Mouse (Mus musculus) 3134 (cell line): Measurements from ENCODE around the gene Srd5a3.

Experiments
- DNase-seq: peaks from one replicate; pipeline ENCODE4 v3.0.0-alpha.2; 2011; ENCODE audit warnings: low spot score; ENCODE audit not compliant: insufficient read length; ENCODE audit errors: extremely low read depth

Srd5a3 gene

DNA sequence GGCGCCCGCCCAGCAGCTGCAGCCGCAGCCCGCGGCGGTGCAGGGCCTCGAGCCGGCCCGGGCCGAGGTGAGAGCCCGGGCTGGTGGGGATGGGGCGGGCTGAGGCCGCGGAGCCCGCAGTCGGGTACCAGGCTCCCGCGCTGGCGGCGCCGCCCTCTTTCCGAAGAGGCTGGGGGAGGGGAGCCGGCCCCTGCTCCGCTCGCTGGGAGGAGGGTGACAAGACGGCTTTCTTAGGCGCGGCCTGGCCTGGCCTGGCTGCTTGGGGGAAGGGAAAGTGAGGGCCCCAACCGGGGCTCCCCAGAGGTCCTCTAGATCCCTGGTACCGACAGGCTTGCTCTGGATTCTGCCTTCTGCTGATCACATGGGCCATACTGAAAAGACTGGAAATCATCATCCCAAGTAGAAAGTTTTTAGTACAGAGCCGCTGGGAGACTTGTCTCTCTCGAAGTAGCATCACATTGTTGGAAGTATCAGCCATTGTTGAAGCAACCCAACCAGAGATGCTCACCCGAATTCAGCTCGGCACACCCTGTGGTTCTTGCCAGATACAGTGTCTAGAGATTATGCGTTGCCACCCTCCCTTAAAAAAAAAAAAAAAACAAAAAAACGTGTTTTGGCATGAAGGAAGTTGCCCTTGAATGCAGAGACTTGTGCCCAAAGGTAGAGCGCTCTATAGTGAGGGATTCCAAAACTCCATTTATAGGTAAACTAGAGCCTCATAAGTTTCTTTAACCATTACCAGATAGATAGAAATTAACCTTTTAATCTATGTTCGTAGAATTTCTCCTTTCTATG is 44.4 kb downstream of the Srd5a3 start:
- DNase-seq = peak; percentile 87

GRCm38 (mm10) chr5:76187885-76188284 is 47.8 kb downstream of the Srd5a3 start:
- no peak for DNase-seq

DNA sequence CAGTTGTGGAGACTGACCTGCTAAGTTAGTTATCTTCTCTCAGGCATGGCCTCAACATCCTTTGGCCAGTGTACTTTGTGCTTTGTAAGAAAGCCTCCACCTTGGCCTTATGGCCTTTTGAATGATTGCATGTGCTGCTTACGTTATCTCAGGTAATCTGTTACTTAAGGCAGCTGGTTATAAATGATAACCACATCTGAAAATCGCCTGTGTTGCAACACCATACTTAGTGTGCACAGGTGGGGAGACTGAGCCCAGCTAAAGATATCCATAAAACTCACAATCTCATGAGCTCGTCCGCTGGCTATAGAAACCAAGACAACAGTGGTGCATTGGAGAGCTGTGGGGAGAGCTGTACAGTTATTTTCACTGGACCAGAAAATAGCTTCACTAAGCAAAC is 50.5 kb downstream of the Srd5a3 start:
- no peak for DNase-seq

DNA sequence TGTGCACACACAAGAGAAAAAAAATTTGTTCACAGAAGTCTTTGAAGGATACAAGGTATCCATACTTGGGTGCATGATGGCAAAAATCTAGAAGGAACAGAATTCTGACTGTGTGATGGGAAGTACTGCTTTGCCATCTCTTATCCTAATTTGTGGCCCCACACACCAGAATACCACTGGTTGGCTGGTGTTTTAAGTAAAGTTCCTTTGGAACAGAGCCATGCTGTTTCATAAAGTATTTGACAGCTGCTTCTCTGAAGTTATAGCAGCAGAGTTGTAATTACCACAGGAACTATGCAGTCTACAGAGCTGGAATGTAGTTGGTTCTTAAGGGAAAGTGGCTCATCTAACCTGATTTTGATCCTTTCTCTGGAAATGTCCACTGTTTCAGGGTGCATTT is 53.0 kb downstream of the Srd5a3 start:
- no peak for DNase-seq

GRCm38 (mm10) chr5:76194377-76194945 is 54.4 kb downstream of the Srd5a3 start:
- no peak for DNase-seq

GRCm38 (mm10) chr5:76199346-76199745 is 59.3 kb downstream of the Srd5a3 start:
- no peak for DNase-seq

- DNase-seq = no peak
These were observed 63.1 kb downstream of the Srd5a3 start for GRCm38 (mm10) chr5:76203171-76203570.
